Mouse (Mus musculus) neutrophil, adult 5-6 weeks (primary cell): ENCODE measurements at regions not wholly inside any gene's neighbourhood (a gene's known extent, or its start where the extent isn't known, plus 50 kb on each side); places are given as distances from the start of the nearest gene placed in this dataset.
A peak's percentile ranks its signal among the peaks of the same experiment; 100 is the strongest.
"Not testable (repeated sequence)": the region's sequence is repeated elsewhere in the genome, so short reads cannot be mapped to it uniquely, and the experiment has no call there.

Experiments used
- ATAC-seq: fragments of 151-379, 151-347 bp; 2 replicates; pipeline ENCODE4 v1.8.0; 2017; ENCODE audit warnings: mild to moderate bottlenecking, moderate TSS enrichment; ENCODE audit not compliant: insufficient number of reproducible peaks, poor library complexity, low FRiP score, severe bottlenecking; ENCODE audit errors: extremely low read depth

DNA sequence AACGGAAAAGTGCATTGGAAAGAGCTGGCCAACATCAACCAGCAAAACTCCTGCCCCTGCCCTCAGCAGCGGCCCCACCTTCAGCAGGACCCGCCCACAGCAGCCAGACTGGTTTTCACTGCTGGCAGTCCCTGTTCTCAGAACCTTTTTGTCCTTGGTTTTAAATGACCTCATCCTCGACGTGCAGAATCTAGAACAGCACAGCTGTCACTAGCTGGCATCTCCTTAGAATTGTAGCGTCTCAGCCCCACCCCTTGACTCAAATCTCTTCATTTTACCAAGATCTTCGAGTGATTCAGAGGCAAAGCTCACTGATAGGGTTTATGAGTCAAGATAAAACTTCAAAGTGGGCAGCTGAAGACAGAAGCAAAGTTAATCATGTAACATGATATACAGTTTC, 57.8 kb upstream of the Akap13 start:
- no peak for ATAC-seq

DNA sequence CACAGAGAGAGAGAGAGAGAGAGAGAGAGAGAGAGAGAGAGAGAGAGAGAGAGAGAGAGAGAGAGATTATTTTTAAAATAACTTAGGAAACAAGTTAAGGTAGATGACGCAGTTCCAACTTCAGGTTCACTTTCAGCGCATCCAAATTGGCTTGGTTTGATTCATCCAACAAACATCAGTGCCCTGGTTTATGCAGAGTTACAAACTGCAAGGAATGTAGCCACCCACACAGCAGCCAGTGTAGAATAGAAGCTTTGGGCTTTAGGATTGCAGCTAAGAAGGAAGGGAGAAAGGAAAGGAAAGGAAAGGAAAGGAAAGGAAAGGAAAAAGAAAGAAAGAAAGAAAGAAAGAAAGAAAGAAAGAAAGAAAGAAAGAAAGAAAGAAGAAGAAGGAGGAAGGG, 56.9 kb upstream of the Akap13 start:
- not testable (repeated sequence) for ATAC-seq

DNA sequence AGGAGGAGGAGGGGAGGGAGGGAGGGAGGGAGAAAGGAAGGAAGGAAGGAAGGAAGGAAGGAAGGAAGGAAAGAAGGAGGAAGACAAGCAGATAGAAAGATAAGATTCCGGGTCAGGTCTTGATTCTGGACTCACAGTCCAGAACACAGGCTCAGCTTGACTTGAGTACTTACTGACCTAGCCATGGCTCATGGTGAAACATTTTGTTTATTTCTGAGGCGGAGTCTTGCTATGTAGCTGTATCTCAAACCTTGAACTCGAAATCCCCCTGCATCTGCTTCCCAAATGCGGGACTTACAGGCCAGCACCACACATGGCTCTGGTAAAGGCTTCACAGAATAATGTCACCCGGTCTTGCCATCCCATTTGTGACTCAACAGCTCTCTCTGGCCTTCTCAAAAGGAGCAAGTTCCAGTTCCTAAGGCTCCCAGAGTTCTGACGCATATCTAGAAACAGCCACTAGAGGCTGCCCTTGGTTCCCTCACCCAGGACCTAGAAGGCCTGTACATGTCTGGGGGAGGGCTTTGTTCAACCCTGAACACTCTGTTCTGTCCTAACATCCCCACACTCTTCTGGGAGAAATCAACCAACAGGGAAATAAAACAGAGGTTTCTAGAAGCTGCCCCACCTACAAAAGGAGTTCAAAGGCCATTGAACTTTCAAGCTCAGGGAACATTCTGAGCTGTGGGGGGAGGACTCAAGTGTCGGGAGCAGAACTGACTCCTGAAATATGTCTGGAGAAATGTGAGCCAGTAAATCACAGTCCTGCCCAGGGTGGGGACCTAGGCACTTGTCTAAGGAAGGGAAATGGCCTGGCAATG, 56.2 kb upstream of the Akap13 start:
- peak; percentile 58; the same call in 1 of the 2 replicates for ATAC-seq

DNA sequence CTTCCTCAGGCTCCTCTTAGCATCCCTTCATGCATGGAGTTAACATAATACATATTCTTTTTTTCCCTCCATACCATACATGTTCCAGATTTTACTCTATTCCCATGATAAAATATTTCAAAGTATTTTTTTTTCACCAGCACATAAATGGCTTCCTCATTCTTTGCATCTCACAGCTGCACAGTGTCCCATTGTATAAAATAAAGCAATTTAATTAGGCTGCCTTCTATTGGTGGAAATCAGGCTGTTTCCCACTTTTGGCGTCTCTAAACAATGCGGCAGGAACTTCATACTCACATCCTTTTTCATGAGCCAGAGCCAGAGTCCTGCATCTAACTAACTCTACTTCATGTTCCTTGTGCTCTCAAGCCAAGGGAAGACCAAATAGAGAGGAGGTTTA, 54.9 kb upstream of the Akap13 start:
- no peak for ATAC-seq

DNA sequence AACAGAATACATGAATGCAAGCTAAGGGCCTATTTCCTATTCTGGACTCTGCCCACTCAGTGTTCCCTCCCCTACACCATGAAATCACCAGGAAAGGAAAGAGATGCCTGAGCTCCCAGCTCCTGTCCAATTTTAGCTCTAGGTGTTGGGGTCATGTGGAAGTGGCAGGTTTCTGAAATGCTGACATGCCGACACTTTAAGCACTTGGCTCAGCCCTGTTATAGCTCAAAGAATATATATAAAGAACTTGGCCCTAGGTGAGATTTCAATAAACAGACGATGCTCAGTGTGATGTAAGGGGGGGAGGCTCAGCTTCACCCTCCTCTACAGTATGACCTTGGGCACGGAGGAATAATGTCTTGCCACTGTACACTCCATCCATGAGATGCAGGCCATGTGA, 50.4 kb upstream of the Akap13 start:
- no peak for ATAC-seq
